Mouse (Mus musculus): ENCODE results near the gene Nkx6-1.

DNA sequence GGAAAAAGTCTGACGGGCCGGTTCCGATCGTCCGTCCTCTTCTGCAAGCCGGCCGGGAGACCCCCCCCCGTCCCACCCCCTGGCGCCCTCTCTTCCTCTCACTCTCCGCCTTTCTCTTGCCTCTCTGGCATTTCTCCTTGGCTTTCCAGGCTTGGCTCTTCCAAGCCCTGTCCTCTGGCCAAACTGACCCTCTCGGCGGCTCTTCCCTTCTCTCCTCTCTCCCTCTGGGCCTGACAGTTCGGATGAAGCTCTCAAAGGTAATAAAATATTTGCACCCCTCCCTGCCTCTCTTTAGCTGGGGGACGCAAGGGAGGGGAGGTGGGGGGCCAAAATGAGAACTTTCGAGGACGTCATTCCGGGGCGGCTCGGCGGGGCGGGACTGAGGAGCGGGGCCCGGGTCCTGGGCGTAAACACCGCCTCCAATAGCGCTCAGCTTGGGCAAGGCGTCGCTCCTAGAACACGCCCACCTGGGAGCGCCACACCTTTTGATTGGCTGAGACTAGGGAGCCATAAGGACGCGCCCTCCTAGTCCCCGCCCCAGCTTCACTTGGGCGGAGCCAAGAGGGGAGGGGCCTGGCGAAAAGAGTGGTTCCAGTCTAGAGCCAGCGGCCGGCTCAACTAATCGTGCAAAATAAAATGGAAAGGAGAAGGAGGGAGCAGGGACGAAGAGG is at the start of gene Nkx6-1:
- TF ChIP-seq POLR2A (IDR thresholded peaks at IDR 0.05; ENCODE audit: insufficient read depth, low read depth, low read length) (no peak), CTCF (IDR thresholded peaks at IDR 0.05) (no peak), EP300 (IDR thresholded peaks at IDR 0.05; ENCODE audit: insufficient read depth, low read depth, low read length) (no peak)

All from heart, adult 2 months (tissue).